Mouse (Mus musculus) layer of hippocampus, postnatal 25 days (tissue): ENCODE data around the gene Il33. TPM values are rescaled to one million over a fixed set of nuclear protein-coding genes. Genes with fewer than 3 reads are reported as not detected.
"Not testable (repeated sequence)": the region's sequence is repeated elsewhere in the genome, so short reads cannot be mapped to it uniquely, and the experiment has no call there.

Source experiments
- DNase-seq, 2 experiments: peaks; one replicate each; pipeline ENCODE4 v3.0.0; 2022; ENCODE audit warnings: mixed read lengths in 2 of 2, low spot score in 1 of 2; ENCODE audit errors: extremely low spot score in 1 of 2
- total RNA-seq, 2 experiments: library from RNA; stranded (reverse); gene quantifications; 2 replicates each; pipeline ENCODE4 v1.2.3; 2021

The Il33 gene
- total RNA-seq, 2 experiments from 2014 or later, result 20.2 to 22.6 TPM

- DNase-seq, result no peak
These were observed 5.4 kb downstream of the Il33 start for GRCm38 (mm10) chr19:29930296-29930695.

GRCm38 (mm10) chr19:29937445-29937844, 12.5 kb downstream of the Il33 start:
- DNase-seq, result no peak

DNA sequence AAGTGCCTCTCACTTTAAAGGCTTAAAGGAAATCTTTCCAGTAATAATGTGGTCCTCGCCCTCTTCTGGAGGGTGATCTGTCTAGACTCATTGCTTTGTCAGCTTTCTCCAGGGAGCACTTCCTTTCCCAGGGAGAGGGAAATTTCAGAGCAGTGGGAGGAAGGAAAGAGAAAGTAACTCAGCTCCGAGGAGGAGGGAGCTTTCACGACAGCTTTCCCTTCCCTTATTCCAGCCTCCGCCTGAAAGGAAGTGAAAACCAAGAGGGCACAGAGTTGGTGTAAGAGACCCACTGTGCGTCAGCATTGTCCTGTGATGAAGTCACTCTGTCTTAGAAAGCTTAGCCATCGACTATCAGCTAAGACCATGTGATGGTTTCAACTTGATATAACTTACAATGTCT, 15.3 kb downstream of the Il33 start:
- DNase-seq, result no peak

- DNase-seq, result no peak
These were observed 16.3 kb downstream of the Il33 start for GRCm38 (mm10) chr19:29941208-29941607.

GRCm38 (mm10) chr19:29942358-29942757, 17.4 kb downstream of the Il33 start:
- DNase-seq, result no peak

DNA sequence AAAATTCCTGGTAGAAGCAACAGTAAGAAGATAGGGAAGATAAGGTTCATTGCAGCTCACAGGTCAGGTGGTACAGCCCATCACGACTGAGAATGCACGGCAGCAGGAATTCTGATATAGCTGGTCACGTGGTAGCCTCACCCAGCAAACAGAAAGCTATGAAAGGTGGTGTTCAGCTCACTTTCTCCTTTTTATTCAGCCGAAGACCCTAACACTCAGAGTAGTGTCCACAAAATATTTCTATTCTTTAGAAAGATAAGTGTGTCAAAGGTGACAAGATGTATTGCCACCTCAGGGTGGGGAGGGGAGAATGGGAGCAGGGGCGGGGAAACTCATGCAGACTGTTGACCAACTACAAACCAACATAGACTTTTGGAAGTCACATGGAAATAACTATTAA, 19.5 kb downstream of the Il33 start:
- no peak for DNase-seq

GRCm38 (mm10) chr19:29944935-29945334, 20.0 kb downstream of the Il33 start:
- not testable (repeated sequence) for DNase-seq

GRCm38 (mm10) chr19:29945557-29946422, 20.9 kb downstream of the Il33 start:
- DNase-seq, result no peak

- no peak for DNase-seq
These were observed 21.5 kb downstream of the Il33 start for GRCm38 (mm10) chr19:29946423-29946716.

GRCm38 (mm10) chr19:29947056-29947455, 22.1 kb downstream of the Il33 start:
- DNase-seq, result no peak

- DNase-seq, result peak; percentile 37 to 67
These were observed 23.2 kb downstream of the Il33 start for GRCm38 (mm10) chr19:29947891-29948801.

- DNase-seq, result no peak
These were observed 27.6 kb downstream of the Il33 start for GRCm38 (mm10) chr19:29952538-29952937.

- DNase-seq, result no peak
These were observed 28.9 kb downstream of the Il33 start for GRCm38 (mm10) chr19:29953833-29954232.

DNA sequence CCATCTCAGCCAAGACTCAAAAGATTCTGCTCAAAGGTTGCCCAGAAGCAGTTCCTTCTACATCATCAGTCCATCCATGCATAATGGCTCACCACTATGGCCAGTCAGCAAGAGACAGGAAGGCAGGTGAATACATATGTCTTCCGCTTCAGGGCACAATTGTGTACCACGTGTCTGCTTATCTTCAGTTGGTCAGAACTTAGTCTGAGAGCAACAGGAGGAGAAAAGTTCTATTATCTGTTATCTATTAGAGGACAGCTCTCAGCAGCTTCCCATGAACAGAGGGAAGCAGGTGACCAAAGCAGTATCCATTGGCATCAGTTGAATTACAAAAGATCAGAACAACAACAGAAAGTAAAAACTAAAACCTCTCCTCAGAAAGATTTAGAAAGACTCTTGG, 30.5 kb downstream of the Il33 start:
- DNase-seq, result no peak

DNA sequence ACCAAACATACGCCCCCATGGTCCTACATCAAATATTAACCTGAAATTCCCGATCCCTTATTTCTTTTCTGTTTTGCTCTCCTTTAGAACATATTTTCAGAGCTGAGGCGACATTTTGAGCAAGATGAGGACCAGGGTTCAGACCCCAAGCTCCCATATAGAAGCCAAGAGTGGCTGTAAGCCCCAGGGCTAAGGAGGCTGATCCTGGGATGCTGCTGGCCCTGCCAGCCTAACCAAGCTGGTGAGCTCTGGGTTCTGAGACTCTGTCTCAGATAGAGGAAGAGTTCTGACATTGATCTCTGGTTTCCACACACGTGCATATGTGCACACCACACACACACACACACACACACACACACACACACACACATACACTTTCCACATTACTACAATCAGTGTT, 36.0 kb downstream of the Il33 start:
- DNase-seq, result no peak

DNA sequence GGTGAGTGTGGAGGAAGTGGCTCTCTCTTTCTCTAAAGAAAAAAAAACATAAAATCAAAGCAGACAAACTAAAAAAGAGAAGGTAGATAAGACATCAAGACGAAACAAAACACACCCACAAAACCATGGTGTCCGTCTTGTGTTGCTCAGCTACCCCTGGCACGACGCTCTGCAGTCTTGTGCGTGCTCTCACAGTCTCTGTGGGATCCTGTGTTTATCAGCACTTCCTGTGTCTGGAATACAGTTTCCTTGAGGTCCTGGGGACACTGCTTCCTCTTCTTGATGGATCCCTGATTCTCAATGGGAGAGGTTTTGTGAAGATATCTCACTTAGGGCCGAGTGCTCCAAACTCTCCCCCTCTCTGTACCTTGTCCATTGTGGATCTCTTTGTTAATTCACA, 36.9 kb downstream of the Il33 start:
- no peak for DNase-seq

DNA sequence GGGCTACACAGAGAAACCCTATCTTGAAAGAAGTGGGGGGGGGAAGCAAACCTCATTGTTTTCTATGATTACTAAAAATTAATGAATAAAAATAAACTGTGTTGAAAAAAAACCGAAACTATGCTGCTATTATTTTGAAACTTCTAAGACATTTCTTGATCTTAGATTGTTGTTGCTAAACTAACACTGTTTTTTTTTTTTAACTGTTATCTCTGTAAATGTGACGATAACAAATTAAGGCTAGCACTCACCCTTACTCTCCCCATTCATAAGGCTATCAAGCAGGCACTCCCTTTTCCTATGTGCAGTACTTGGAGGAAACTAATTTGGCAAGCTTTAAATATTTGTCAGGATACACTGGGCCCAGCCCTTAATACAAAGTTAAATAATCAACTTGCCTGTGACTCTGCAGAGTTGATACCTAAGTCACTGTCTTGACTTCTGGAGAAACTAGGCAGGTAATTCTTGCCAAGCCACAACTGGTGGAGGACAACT, 38.7 kb downstream of the Il33 start:
- DNase-seq, result no peak

GRCm38 (mm10) chr19:29967960-29968359, 43.0 kb downstream of the Il33 start:
- DNase-seq, result no peak

- no peak for DNase-seq
These were observed 48.5 kb downstream of the Il33 start for GRCm38 (mm10) chr19:29973396-29973795.

DNA sequence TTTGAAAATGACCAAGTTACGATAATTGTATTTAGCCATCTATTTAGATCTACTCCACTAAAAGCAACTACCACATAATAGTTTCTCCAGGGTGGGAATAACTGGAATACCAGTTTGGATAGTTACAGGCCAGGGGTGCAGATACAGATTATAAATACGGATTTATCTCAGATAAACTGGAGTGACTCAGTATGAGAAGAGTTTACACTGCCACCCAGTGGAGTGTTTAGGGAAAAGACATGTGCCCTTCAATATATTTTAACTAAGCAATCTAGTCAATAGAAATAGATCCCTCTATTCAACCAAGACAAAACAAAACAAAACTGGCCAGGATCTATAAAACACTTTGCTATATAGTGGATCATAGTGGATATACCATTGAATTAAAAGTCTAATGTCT, 53.9 kb downstream of the Il33 start:
- DNase-seq, result no peak

DNA sequence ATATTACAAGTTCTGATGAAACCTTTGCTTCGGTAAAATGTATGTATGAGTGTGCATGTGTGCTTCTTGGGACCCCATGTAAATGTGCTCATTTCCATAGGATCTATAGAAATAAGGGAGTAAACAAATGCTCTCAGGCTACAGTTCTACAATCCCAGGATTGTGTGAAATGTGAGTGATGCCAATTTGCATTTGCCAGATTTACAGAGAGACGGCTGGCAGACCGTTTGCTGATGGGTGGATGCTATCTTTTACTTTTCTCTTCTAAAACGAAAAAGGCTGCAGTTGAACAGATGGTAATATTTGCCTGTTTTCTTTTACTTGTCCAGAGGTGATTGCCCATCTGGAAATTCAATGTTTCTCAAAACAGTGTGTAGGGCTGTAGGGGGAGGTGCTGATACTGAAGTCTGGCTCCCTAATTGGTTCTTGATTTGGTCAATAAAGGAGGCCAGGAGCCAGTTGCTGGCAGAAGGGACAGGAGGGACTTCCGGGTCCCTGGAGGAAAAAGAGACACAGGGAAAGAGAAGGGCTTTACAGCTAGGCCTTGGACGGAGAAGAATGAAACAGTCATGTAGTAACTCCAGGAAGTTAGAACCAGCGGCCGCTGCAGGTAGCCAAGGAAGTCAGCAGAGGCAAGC, 54.7 kb downstream of the Il33 start:
- DNase-seq, result no peak
